Mouse (Mus musculus) ovary, postnatal 10 days (tissue): ENCODE results near the gene Rab24.

Source experiments
- DNase-seq: peaks from one replicate; pipeline ENCODE4 v3.0.0; 2022; ENCODE audit warnings: low spot score

Rab24 gene

GRCm38 (mm10) chr13:55321434-55322129 lies at the start of gene Rab24:
TSS of gene Rab24 (minus strand) at chr13:55321946.
- peak; percentile 69 for DNase-seq

- no peak for DNase-seq
Observed at GRCm38 (mm10) chr13:55371007-55371681, 49.4 kb upstream of the Rab24 start.

GRCm38 (mm10) chr13:55370234-55370633 lies 48.5 kb upstream of the Rab24 start:
- no peak for DNase-seq

GRCm38 (mm10) chr13:55369531-55370114 lies 47.9 kb upstream of the Rab24 start, which contains the start of gene Rgs14:
TSS of gene Rgs14 (plus strand) at chr13:55369732.
- no peak for DNase-seq

GRCm38 (mm10) chr13:55368401-55368800 lies 46.7 kb upstream of the Rab24 start:
- DNase-seq: no peak

GRCm38 (mm10) chr13:55362453-55363060 lies 40.8 kb upstream of the Rab24 start, which contains the start of gene Lman2:
TSS of gene Lman2 (minus strand) at chr13:55362783.
- DNase-seq: peak; percentile 81

GRCm38 (mm10) chr13:55361974-55362452 lies 40.3 kb upstream of the Rab24 start:
- no peak for DNase-seq

- no peak for DNase-seq
Observed at GRCm38 (mm10) chr13:55361145-55361544, 39.4 kb upstream of the Rab24 start.

- no peak for DNase-seq
Observed at GRCm38 (mm10) chr13:55346745-55347144, 25.0 kb upstream of the Rab24 start.

- no peak for DNase-seq
Observed at GRCm38 (mm10) chr13:55344286-55344685, 22.5 kb upstream of the Rab24 start.

- no peak for DNase-seq
Observed at GRCm38 (mm10) chr13:55342469-55342868, 20.7 kb upstream of the Rab24 start.

- DNase-seq: no peak
Observed at GRCm38 (mm10) chr13:55339259-55339658, 17.5 kb upstream of the Rab24 start.

GRCm38 (mm10) chr13:55338131-55339054 lies 16.6 kb upstream of the Rab24 start:
- no peak for DNase-seq

- DNase-seq: no peak
Observed at GRCm38 (mm10) chr13:55337341-55337975, 15.7 kb upstream of the Rab24 start.

GRCm38 (mm10) chr13:55335701-55336100 lies 14.0 kb upstream of the Rab24 start:
- no peak for DNase-seq

- no peak for DNase-seq
Observed at GRCm38 (mm10) chr13:55332331-55332730, 10.6 kb upstream of the Rab24 start.

GRCm38 (mm10) chr13:55330567-55331400 lies 9.0 kb upstream of the Rab24 start:
- DNase-seq: no peak

- DNase-seq: peak; percentile 66
Observed at GRCm38 (mm10) chr13:55329683-55330566, 8.2 kb upstream of the Rab24 start, which contains the start of gene Mxd3. TSS of gene Mxd3 (minus strand) at chr13:55329823.
